Mouse (Mus musculus): ENCODE data around the gene Sys1. TPM values are rescaled to one million over a fixed set of nuclear protein-coding genes. Genes with fewer than 3 reads are reported as not detected.

Gene Sys1
- 38.9 and 39.1 TPM in 2 replicates for polyA plus RNA-seq (2012; rRNA removed)

DNA sequence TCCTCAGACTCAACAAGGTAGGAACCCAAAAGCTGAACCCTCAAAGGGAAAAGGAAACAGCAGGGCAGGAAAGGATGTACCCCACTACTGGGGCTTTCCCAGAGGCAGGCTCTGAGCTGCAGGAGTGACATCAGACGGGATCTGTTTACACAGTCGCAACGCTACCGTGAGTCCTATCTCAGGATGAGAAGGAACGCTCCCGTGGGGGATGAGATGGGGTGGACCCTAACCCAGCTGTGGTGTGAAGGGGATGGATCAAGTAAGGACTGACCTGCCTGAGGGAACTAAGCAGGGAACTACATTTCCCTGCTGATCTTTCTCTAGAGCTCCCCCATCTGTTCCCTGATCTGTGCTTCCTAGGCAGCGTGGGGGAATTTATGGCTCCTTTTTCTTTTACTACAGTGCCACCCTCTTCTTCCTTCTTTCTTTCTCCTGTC lies at the start of gene Sys1:
TSS of gene Sys1 (plus strand) at position 101 of the 437 bp plus-strand sequence.

DNA sequence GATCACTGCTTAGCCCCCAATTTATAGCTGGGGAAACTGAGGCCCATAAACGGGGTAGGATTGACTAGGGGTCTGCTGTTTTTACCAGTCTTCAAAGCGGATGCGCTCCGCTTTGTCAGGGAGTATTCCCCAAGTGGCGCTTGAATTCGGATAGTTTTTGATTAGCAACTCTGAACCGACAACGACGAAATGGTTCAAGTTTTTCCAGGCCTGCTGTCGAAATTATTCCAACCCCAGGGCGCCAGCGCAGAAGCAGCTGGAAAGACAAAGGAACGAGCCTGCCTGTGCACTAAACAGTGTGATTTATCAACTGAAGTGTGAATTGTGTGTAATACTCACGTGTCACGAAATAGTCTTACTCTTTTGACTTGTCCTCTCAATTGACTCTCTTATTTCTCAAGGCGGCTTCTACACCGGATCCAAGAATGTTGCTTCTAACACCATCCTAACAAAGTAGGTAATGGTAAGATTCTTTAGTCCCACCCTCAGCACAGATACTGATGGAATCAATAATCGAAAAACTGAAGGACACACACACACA lies 13.2 kb upstream of the Sys1 start, which contains the start of gene Sdc4:
TSS of gene Sdc4 (minus strand) at position 428 of the 541 bp plus-strand sequence.

DNA sequence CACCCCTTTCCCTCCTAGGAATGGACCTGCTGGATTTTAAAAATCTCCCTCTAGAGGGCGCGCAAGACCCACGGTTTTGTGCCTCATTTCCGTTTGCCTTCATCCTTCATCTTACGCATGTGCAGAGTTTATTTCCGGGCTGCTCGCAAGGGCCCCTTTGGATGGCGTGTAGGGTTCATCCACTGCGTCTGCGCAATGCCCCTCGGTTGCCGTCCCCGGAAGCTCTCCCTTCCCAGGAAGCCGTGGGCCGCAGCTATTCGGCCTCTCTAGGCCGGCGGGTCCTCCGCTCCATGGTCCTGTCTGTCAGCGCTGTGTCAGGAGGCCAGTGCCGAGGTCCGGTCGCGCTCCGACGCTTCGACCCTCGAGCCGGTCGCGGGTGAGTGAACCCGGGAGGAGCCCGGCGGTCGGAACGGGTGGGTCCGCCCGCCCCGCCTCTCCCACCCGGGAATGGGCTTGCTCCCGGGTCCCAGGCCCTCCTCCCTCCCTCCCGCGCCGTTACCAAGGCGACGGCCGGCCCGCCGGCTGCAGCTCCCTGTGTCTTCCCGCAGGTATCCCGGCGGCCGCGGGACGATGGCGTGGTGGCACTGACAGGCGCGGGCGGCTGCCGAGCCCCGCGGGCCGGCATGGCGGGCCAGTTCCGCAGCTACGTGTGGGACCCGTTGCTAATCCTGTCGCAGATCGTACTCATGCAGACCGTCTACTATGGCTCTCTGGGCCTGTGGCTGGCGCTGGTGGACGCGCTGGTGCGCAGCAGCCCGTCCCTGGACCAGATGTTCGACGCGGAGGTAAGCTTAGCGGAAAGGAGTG lies 4.2 kb downstream of the Sys1 start, which contains the start of gene Gm20458:
TSS of gene Gm20458 (plus strand) at position 223 of the 807 bp plus-strand sequence.

DNA sequence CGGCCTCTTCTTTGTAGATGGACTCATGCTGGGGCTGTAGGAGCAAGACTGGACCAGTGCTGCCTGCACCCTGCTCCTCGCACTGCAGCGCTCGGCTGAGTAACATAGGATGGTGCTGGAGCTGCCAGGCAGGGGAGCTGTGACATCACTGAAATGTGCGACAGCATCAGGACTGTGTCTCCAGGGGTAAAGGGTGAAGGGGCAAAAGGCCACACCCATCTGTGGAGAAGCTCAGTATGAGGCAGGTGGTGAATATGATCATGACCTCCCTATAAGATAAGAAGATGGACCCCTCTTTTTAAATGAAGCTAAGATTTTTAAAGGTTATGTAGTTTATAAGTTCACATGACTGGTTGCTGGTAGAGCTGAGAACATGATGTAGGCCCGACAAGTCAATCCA lies 16.9 kb downstream of the Sys1 start, which contains the start of gene Trp53tg5:
TSS of gene Trp53tg5 (minus strand) at position 101 of the 400 bp plus-strand sequence.

DNA sequence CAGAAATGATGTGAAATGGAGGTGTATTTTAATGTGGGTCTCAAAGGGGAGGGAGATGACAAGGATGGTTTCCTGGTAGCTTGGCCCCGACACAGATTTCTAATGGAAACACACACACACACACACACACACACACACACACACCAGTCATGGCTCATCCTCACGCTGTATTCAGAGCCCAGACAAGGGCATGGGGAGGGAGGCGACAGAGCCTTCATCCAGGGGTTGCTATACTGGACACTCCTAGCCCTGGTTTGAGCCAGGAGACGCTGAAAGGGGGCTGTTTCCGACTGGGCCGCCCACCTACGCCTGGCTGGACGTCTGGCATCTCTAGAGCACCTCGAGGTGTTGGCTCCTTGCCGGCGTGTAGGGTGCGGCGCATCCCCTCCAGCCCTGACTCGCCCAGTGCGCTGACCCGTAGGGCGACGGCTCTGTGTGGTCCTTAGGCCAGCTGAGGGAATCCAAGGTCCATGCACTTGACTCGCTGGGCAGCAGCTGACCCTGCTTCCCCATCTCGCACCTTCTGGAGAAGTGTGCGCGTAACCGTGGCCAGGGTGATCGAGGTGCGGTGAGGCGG lies 29.0 kb downstream of the Sys1 start, which contains the start of gene Dbndd2:
TSS of gene Dbndd2 (plus strand) at position 426 of the 577 bp plus-strand sequence.

DNA sequence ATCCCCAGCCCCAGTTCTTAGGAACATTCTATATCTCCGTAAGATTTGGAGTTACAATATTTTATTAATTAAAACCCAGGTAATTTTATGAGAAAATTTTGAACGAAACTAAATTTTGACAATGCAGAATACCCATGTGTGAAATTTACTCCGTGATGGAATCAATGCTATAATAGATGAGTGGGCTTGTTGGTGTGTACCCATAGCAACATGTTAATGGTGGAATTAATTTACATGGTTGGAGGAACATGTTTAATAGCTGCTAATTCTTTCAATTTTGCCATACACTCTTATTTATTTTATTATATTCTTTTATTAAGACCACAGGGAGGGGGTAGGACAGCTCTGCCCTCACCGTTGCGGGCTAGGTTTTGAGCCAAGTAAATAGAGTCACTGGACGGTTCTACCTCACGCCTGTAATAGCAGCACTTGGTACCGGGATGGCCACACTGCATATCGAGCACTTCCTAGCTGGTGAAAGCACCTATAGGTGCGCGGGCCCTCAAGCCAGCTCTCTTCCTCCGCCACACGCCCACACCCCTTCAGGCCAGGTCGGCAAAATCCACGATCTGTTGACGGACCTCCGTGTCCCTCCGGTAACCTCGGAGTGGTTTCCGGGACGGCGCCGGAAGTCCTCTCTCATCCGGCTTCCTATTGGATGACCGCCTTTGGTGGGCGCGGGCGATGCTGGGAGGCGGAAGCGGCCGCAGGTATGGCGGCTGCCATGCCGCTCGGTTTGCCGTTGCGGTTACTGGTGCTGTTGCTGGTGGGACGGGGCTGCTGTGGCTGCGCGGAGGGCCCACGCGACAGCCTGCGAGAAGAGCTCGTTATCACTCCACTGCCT lies 40.3 kb downstream of the Sys1 start, which contains the start of gene Pigt:
TSS of gene Pigt (plus strand) at position 674 of the 844 bp plus-strand sequence.

Other genes starting within 250 kb of the Sys1 start
- gene Wfdc15b, start 235.3 kb upstream of the Sys1 start, polyA plus RNA-seq (2012; rRNA removed): 0.22 TPM in 1 of 2 replicates, not detected in the other
- not detected in 2 replicates for gene Svs2, start 218.5 kb upstream of the Sys1 start, polyA plus RNA-seq (2012; rRNA removed)
- gene Svs3b, start 200.3 kb upstream of the Sys1 start, polyA plus RNA-seq (2012; rRNA removed): not detected in 2 replicates
- not detected in 2 replicates for gene Svs4, start 178.5 kb upstream of the Sys1 start, polyA plus RNA-seq (2012; rRNA removed)
- not detected in 2 replicates for gene Svs3a, start 167.7 kb upstream of the Sys1 start, polyA plus RNA-seq (2012; rRNA removed)
- gene Svs6, start 140.2 kb upstream of the Sys1 start, polyA plus RNA-seq (2012; rRNA removed): not detected in 2 replicates
- not detected in 2 replicates for gene Svs5, start 124.2 kb upstream of the Sys1 start, polyA plus RNA-seq (2012; rRNA removed)
- 0.68 and 1.5 TPM in 2 replicates for gene Slpi, start 67.9 kb upstream of the Sys1 start, polyA plus RNA-seq (2012; rRNA removed)
- 0.07 and 0.17 TPM in 2 replicates for gene Rbpjl, start 53.8 kb upstream of the Sys1 start, polyA plus RNA-seq (2012; rRNA removed)
- gene Matn4, start 51.8 kb upstream of the Sys1 start, polyA plus RNA-seq (2012; rRNA removed): 2.9 and 14.2 TPM in 2 replicates
- gene Sdc4, start 13.1 kb upstream of the Sys1 start, polyA plus RNA-seq (2012; rRNA removed): 7.6 and 10.2 TPM in 2 replicates
- 6.1 and 9.4 TPM in 2 replicates for gene Gm20458, start 4.0 kb downstream of the Sys1 start, polyA plus RNA-seq (2012; rRNA removed)
- not detected in 2 replicates for gene Trp53tg5, start 16.8 kb downstream of the Sys1 start, polyA plus RNA-seq (2012; rRNA removed)
- gene Dbndd2, start 29.1 kb downstream of the Sys1 start, polyA plus RNA-seq (2012; rRNA removed): 3.9 and 4.5 TPM in 2 replicates
- gene Pigt, start 40.6 kb downstream of the Sys1 start, polyA plus RNA-seq (2012; rRNA removed): 46.1 and 59.7 TPM in 2 replicates
- gene Wfdc2, start 105.4 kb downstream of the Sys1 start, polyA plus RNA-seq (2012; rRNA removed): 20.7 and 21.6 TPM in 2 replicates
- not detected in 2 replicates for gene Spint3, start 116.5 kb downstream of the Sys1 start, polyA plus RNA-seq (2012; rRNA removed)
- gene Wfdc6a, start 128.5 kb downstream of the Sys1 start, polyA plus RNA-seq (2012; rRNA removed): 0.06 TPM in 1 of 2 replicates, not detected in the other
- gene Eppin, start 136.6 kb downstream of the Sys1 start, polyA plus RNA-seq (2012; rRNA removed): 0.09 TPM in 1 of 2 replicates, not detected in the other
- gene Wfdc6b, start 156.6 kb downstream of the Sys1 start, polyA plus RNA-seq (2012; rRNA removed): not detected in 2 replicates
- gene Wfdc8, start 156.7 kb downstream of the Sys1 start, polyA plus RNA-seq (2012; rRNA removed): not detected in 2 replicates
- not detected in 2 replicates for gene Wfdc16, start 181.8 kb downstream of the Sys1 start, polyA plus RNA-seq (2012; rRNA removed)
- 0.30 and 0.42 TPM in 2 replicates for gene Wfdc10, start 199.1 kb downstream of the Sys1 start, polyA plus RNA-seq (2012; rRNA removed)
- not detected in 2 replicates for gene Wfdc9, start 199.6 kb downstream of the Sys1 start, polyA plus RNA-seq (2012; rRNA removed)
- not detected in 2 replicates for gene Wfdc11, start 217.1 kb downstream of the Sys1 start, polyA plus RNA-seq (2012; rRNA removed)
- 0.06 and 0.20 TPM in 2 replicates for gene Wfdc13, start 228.1 kb downstream of the Sys1 start, polyA plus RNA-seq (2012; rRNA removed)
- gene Spint4, start 241.5 kb downstream of the Sys1 start, polyA plus RNA-seq (2012; rRNA removed): not detected in 2 replicates